Mouse (Mus musculus) G1E (cell line): ENCODE measurements around the gene Cox5b. TPM values are rescaled to one million over a fixed set of nuclear protein-coding genes. Genes with fewer than 3 reads are reported as not detected.
A peak's percentile ranks its signal among the peaks of the same experiment; 100 is the strongest.

Experiments
- ATAC-seq: 2 replicates; pipeline ENCODE4 v1.8.0; 2016; ENCODE audit warnings: mild to moderate bottlenecking; ENCODE audit not compliant: insufficient number of reproducible peaks, poor library complexity, low FRiP score, severe bottlenecking; ENCODE audit errors: extremely low read depth
- DNase-seq: peaks from one replicate; pipeline ENCODE4 v3.0.0; 2012; ENCODE audit warnings: low spot score
- H3K27me3 ChIP-seq: 2 replicates; pipeline ENCODE4 v1.6.1; 2012; ENCODE audit warnings: mild to moderate bottlenecking, low read length, inconsistent platforms; ENCODE audit not compliant: insufficient read depth
- H3K36me3 ChIP-seq: replicated peaks from 2 replicates; pipeline ENCODE3; 2012; ENCODE audit warnings: mild to moderate bottlenecking, inconsistent platforms
- H3K4me1 ChIP-seq: 2 replicates; pipeline ENCODE4 v1.6.1; 2012; ENCODE audit warnings: low read depth, low read length, inconsistent platforms, mixed read lengths; ENCODE audit not compliant: insufficient read depth
- H3K4me3 ChIP-seq: 2 replicates; pipeline ENCODE4 v1.5.1; 2012; ENCODE audit warnings: low read depth, mild to moderate bottlenecking, inconsistent platforms, low read length, moderate library complexity, mixed read lengths
- H3K9me3 ChIP-seq: replicated peaks from 2 replicates; pipeline ENCODE4 v1.6.1; 2012; ENCODE audit warnings: inconsistent platforms
- CTCF ChIP-seq: IDR thresholded peaks from 2 replicates; pipeline ENCODE4 v1.5.1; 2012; ENCODE audit warnings: low read depth, low read length, inconsistent platforms, mixed read lengths
- GATA1 ChIP-seq: IDR thresholded peaks from 2 replicates; pipeline ENCODE4 v1.6.1; 2012; ENCODE audit warnings: borderline replicate concordance, low read length, inconsistent platforms, mixed read lengths
- GATA2 ChIP-seq: IDR thresholded peaks from 2 replicates; pipeline ENCODE4 v1.6.1; 2012; ENCODE audit warnings: low read depth, low read length, inconsistent platforms, borderline replicate concordance
- POLR2AphosphoS5 ChIP-seq: IDR thresholded peaks from 2 replicates; pipeline ENCODE4 v1.6.1; 2012; ENCODE audit warnings: low read depth, low read length, inconsistent platforms; ENCODE audit not compliant: insufficient replicate concordance
- TAL1 ChIP-seq: conservative IDR thresholded peaks from 2 replicates; pipeline ENCODE4 v1.6.1; 2012; ENCODE audit warnings: low read depth, low read length, inconsistent platforms, mixed read lengths
- polyA plus RNA-seq: library from polyadenylated mRNA; stranded (reverse); fragments of >175 nt; gene quantifications from 2 replicates; pipeline ENCODE4 v1.2.3, GENCODE M21; 2012
- total RNA-seq, 2 experiments: library from RNA; stranded (forward) in 1 of 2; stranded (reverse) in 1 of 2; fragments of 200-1000 nt in 1 of 2; fragments of >200 nt in 1 of 2; fragmentation: Nextera tagmentation in 1 of 2; gene quantifications; 2 replicates each; pipeline ENCODE4 v1.2.3; 2014 to 2017

The Cox5b gene
- total RNA-seq (2014; fragmentation: Nextera tagmentation): 295 and 316 TPM in 2 replicates
- 516 and 777 TPM in 2 replicates for total RNA-seq (2017)
- polyA plus RNA-seq: 1,994 and 2,669 TPM in 2 replicates

DNA sequence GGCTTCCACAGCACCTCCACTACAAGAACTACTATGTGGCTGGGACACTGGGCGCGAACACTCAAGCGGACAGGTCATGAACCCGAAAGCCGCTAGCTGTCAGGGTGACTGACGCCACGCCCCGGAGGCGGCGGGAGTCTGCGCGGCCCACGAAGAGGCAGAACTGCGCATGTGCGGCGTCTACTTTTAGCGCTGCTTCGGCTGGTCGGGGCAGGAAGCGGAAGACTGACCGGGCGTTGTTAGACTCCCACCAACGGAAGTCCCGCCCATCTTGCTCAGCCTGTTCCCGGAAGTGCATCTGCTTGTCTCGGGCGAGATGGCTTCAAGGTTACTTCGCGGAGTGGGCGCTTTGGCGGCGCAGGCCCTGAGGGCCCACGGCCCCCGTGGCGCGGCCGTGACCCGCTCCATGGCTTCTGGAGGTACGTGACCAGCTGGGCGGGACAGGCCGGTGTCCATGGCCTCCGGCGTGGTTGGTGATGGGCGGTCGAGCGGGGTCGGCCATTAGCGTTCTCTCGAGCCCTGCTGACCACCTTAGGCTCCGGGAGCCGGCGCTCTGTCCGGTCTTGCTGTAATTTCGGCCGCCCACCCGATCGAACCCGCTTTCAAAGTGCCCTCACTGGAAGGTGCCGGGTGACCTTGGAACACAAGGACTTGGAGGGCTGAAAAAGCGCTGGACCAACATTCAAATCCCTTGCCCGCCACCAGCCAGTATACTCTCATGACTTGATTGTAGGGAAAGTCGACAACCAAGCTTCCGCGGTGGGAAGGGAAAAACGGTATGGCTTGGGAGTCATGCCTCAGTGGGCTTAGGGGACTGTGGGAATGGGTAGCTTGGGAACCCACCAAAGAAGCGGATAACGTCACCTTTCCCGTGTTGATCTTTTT lies at the start of gene Cox5b:
Cox5b (plus strand) TSS at position 179 of the 885 bp plus-strand sequence.
- TF ChIP-seq POLR2AphosphoS5 (no peak), TAL1 (no peak)
- Histone ChIP-seq H3K4me1 (peaks cover 25% of the 10 kb centered on the region), H3K9me3 (no peaks in the 10 kb centered on the region), H3K4me3 (peak within 1 kb of the TSS; percentile 80), H3K36me3 (peaks cover 38% of the 10 kb centered on the region), H3K27me3 (0 out of 2 replicates have a peak, but pooled peaks cover 4% of the 10 kb centered on the region)
- peak; percentile 94 for ATAC-seq
- peak; percentile 99 for DNase-seq

DNA sequence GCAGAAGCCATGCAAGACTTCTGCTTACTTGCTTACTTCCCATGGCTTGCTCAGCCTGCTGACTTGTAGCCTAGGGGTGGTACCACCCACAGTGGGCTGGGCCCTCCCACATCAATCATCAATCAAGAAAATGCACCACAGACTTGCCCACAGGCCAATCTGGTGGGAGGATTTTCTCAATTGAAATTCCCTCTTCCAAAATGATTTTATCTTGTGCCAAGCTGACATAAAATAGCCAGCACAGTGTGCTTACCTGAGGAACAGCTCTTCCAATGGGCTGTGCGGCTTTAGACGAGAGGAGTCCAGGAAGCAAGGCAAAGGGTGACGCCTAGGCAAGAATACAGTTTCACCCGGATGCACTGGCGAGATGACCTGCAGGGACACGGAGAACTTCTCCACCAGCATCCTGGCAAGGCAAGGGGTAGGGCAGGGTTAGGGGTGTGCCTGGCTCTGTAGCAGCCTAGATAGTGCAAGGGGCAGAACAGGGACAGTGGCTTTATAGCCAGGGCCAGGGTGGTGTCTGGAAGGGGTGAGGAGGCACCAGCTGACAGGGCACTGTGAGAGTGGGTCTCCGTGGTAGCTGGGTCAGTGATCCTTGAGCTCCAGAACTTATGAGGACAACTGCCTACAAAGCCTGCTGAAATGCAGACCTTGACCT lies 47.2 kb upstream of the Cox5b start:
- Histone ChIP-seq H3K36me3 (no peaks in the 10 kb centered on the region), H3K4me1 (peaks cover 3% of the 10 kb centered on the region; the same call in 1 of the 2 replicates), H3K9me3 (no peaks in the 10 kb centered on the region), H3K27me3 (peaks cover 31% of the 10 kb centered on the region), H3K4me3 (no peak overlapping the region)
- TF ChIP-seq GATA2: no peak
- no peak for TF ChIP-seq CTCF
- TF ChIP-seq GATA1: no peak
- no peak for TF ChIP-seq TAL1
- no peak for TF ChIP-seq POLR2AphosphoS5
- DNase-seq (no peak), ATAC-seq (no peak)

GRCm38 (mm10) chr1:36644615-36645007 lies 46.6 kb upstream of the Cox5b start:
- Histone ChIP-seq H3K9me3 (no peaks in the 10 kb centered on the region), H3K4me1 (peaks cover 3% of the 10 kb centered on the region; the same call in 1 of the 2 replicates), H3K27me3 (peaks cover 36% of the 10 kb centered on the region), H3K4me3 (no peak overlapping the region), H3K36me3 (no peaks in the 10 kb centered on the region)
- no peak for DNase-seq
- TF ChIP-seq GATA2 (no peak), TAL1 (no peak), POLR2AphosphoS5 (no peak), GATA1 (no peak), CTCF (no peak)
- no peak for ATAC-seq

DNA sequence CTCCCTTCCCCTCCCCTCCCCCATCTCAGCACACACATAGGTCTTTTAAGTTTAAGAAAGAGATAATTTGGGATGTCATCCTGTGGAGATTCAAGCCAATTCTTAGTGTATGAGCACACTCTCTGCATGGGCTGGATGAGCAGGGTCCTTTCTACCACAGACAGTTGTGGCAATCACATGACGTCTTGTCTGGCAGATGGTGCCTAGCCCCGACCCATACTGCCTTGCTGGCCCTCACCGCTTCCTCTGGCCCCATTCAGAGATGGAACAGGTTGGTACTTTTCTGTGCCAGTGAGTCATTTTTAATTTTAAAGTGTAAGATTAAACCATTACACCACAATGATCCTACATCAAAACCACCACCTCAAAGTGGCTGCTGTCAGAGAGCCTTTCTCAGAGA lies 45.0 kb upstream of the Cox5b start:
- TF ChIP-seq GATA2 (no peak), POLR2AphosphoS5 (no peak), TAL1 (no peak), CTCF (no peak), GATA1 (no peak)
- DNase-seq: no peak
- Histone ChIP-seq H3K4me1 (no peaks in the 10 kb centered on the region), H3K9me3 (no peaks in the 10 kb centered on the region), H3K4me3 (no peak overlapping the region), H3K36me3 (no peaks in the 10 kb centered on the region), H3K27me3 (peaks cover 38% of the 10 kb centered on the region)
- ATAC-seq: no peak

GRCm38 (mm10) chr1:36647631-36648030 lies 43.6 kb upstream of the Cox5b start:
- no peak for ATAC-seq
- Histone ChIP-seq H3K4me3 (no peak overlapping the region), H3K4me1 (no peaks in the 10 kb centered on the region), H3K27me3 (peaks cover 33% of the 10 kb centered on the region), H3K36me3 (no peaks in the 10 kb centered on the region), H3K9me3 (no peaks in the 10 kb centered on the region)
- TF ChIP-seq GATA2: no peak
- no peak for TF ChIP-seq GATA1
- TF ChIP-seq CTCF: no peak
- TF ChIP-seq POLR2AphosphoS5: no peak
- no peak for TF ChIP-seq TAL1
- no peak for DNase-seq

DNA sequence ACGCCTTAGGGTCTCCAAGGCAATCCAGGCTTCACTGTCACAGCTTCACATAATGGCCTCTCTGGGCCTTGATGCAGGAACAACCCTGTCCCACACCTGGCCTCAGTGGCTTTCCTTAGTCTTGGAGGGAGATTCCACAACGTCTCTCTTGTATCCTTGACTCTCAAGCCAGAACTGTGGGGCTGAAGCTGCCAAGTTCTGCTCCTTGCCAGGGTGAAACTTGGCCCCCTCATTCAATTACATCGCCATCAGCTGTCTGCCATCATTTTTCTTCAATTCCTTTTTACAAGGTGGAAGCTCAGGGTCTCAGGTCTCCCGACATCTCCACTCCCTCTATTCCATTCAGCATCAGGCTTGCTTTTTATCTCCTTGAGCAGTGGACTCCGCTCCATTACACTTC lies 36.2 kb upstream of the Cox5b start:
- Histone ChIP-seq H3K9me3 (no peaks in the 10 kb centered on the region), H3K27me3 (peaks cover 23% of the 10 kb centered on the region), H3K36me3 (no peaks in the 10 kb centered on the region), H3K4me3 (no peak overlapping the region), H3K4me1 (no peaks in the 10 kb centered on the region)
- DNase-seq: no peak
- TF ChIP-seq GATA2: no peak
- no peak for ATAC-seq
